Mouse (Mus musculus) stomach, adult 2 months (tissue): ENCODE data around the gene 4931428F04Rik. TPM values are rescaled to one million over a fixed set of nuclear protein-coding genes. Genes with fewer than 3 reads are reported as not detected.

Experiments
- polyA plus RNA-seq: library from polyadenylated mRNA; depleted of rRNA; stranded (reverse); fragments of >200 nt; gene quantifications from 2 replicates; pipeline ENCODE4 v1.2.3, GENCODE M21; 2012; rRNA removed

The 4931428F04Rik gene
- 2.8 and 3.0 TPM in 2 replicates for polyA plus RNA-seq

DNA sequence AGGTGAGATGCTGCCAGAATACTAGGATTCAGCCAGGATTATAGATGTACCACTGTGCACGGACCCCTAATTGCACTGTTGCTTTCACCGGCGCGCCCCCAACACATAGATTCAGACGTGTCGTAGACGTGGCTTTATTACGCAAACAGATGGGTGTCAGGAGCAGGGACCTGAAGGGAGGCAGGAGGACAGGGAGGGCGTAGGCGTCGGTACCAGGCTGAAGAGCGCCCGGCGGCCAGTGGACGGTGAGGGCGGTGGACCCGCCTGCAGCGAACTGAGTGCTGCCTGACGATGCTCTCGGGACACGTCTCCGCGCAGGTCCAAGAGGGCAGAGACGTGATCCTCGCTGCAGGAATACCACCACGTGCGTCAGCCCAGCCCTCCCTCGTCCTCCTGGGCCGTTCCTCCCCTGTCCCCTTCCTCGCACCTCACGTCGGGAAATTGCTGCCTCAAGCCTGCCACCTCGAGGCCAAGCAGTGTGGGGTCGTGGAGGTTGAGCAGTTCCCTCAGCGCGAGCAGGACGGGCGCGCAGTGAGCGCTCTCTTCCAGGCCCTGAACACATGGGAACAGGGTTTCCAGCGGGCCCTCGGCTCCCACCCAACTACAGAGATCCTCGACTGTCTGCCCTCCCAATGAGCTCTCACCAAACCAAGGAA is at the start of gene 4931428F04Rik:
TSS of gene 4931428F04Rik (minus strand) at position 60 of the 656 bp plus-strand sequence.

DNA sequence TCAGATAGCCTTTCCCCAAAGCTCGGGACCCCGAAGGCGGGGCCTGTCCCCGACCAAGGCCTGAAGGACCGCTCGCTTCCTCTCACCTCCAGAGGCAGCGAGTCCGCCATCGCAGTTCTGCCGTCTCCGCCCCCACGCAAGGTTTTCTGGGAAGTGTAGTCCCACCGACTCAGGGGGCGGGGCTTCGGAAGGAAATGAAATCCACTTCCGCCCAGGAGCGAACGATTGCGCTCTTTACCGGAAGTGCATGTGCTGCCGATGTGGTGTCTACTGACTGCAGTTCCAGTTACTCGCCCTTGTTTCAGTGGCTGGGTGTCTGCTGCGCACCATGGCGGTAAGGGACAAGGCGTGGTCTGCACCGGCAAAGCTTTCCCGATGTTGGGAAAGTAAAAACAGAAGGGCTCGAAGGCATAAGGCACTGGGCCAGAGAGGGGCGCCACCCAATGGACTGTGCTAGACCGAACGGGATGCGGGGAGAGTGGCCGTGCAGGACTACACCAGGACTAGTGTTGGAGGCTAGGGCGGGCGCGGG is 36.5 kb upstream of the 4931428F04Rik start, which contains the start of the genes Lrrc29 and Tmem208:
TSS of gene Lrrc29 (minus strand) at position 138 of the 532 bp plus-strand sequence.
TSS of gene Tmem208 (plus strand) at position 214 of the 532 bp plus-strand sequence.

DNA sequence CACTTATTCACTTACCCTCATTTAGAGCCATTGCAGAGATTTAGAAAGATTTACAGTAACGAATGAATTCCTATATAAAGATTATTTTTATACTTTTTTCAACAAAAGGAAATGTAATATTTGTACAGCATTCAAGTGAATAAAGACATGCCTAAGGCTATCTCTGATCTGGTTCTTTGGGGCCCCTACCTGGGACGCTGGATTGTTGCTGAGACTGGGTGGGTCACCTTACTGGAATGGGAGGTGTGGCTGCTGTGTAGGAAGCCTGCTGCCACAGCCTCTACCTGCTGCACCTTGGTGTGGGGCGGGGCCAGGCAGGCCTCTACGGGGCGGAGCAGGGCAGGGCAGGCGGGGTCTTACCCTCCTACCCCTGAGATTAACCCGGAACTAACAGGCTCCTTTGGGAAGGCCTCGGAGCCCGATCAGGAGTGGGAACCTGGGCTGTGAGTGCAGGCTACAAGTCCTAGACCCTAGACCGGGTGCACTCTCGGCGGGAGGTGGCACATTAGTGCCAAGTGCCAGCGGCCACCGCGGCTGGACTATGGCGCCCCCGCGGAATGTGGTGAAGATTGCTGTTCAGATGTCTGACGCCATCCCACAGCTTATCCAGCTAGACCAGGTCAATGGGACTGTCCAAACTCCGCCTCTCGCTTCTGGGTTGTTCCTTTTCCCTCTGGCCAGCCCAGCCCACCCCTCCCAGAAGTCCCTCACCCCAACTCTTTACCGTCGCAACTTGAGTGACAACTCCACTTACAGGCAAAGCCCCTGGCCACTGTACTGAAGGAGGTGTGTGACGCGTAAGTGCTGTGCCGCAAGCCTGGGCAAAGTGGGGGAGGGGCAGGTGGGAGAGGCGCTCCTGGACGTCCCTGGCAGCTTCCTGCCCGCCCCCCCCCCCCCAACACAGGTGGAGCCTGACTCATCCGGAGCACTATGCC is 15.8 kb upstream of the 4931428F04Rik start, which contains the start of gene Elmo3:
TSS of gene Elmo3 (plus strand) at position 391 of the 935 bp plus-strand sequence.

DNA sequence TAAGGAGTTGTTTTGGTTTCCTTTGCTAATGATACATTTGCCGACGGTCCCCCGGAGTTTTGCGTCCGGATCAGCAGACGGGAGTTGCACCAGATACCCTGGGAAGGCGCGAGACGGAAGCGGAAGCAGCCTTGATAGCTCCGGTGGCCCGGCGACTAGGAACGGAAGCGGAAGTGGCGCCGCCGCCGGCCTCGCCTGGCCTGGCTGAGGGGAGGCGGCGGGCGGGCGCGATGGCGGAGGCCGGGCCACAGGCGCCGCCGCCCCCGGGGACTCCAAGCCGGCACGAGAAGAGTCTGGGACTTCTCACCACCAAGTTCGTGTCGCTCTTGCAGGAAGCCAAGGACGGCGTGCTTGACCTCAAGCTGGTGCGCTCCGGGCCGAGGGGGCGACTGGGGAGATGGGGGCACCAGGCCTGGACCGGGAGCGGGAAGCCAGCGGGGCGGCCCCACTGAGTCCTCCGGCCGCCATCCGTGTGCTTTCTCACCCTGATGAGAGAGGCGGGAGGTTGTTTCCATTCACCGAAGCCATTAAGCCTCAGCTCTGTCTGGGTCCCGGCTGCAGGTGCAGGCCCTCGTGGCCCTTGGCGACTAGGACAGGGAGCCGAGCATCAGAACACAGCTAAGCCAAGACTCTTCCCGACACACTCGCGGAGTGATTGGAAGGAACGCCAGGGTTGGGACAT is 8.0 kb upstream of the 4931428F04Rik start, which contains the start of gene E2f4:
TSS of gene E2f4 (plus strand) at position 153 of the 682 bp plus-strand sequence.

DNA sequence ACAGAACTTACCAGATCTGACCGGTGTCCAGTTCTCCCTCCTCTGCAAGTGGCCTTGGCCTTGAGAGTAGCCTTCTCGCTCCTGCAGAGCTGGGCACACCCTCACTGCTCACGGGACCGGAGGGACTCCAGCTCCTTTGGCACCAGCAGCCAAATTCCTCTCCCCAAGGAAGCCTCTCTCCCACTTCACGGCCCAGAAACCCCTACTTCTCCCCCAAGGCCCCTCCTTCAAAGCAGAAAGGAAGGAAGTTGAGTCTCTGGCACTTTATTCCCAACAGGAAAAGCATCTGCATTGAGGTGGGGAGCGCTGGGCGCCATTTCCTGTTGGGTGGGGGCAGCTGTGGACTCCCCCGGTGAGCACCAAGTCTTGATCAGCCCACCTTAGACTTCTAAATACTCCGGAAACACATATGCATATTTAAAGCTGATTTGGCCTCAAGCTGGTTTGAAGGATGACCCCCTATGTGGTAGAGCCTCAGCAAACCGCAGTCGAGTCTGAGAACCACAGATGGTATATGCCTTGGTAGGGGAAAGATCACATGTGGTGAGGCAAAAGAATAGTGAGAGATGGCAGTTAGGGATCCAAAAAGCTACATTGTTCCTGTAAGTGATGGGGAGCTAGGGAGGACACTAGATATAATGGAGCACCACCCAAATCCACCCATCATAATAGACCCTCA is 6.4 kb upstream of the 4931428F04Rik start, which contains the start of gene Exoc3l:
TSS of gene Exoc3l (minus strand) at position 207 of the 679 bp plus-strand sequence.

DNA sequence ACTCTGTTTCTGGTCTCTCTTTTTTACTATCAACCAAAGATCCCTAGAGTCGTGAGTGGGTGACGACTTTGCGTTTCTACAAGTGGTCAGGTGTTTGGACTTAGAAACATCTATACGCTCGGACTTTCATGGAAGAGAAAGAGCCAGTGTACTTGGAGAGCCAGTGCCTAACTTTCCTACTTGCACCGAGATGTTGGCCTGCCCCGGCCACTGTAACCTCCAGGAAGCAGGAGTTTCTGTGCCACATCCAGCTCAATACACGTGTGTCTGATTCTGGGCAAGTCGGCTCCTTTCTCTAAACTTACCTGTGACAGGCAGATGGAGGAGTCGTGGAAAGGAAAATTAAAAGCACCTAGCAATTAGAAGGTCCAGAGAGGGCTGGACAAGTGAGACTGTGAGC is 13.8 kb downstream of the 4931428F04Rik start, which contains the start of gene Nol3:
TSS of gene Nol3 (plus strand) at position 301 of the 400 bp plus-strand sequence.

DNA sequence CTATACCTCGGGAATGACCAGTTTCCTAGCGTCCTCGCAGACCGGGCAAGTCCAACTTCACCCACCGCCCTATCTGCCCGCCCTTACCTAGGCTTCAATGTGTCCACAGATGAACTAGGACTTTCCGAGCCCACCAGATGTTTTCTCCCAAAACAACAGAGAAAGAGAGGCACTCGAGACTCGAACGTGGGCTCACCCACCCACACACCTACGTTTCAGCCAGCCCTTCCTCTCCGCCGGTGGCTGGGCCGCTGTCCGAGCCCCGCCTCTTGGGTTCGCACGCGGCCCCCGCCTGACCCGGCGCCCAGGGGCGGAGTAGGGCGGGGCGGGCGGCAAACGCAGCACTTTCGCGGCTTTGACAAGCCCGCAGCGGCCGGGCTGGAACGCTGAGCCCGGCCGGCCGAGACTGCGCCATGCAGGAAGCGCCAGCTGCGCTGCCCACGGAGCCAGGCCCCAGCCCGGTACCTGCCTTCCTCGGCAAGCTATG is 20.2 kb downstream of the 4931428F04Rik start, which contains the start of gene Hsf4:
TSS of gene Hsf4 (plus strand) at position 341 of the 487 bp plus-strand sequence.

DNA sequence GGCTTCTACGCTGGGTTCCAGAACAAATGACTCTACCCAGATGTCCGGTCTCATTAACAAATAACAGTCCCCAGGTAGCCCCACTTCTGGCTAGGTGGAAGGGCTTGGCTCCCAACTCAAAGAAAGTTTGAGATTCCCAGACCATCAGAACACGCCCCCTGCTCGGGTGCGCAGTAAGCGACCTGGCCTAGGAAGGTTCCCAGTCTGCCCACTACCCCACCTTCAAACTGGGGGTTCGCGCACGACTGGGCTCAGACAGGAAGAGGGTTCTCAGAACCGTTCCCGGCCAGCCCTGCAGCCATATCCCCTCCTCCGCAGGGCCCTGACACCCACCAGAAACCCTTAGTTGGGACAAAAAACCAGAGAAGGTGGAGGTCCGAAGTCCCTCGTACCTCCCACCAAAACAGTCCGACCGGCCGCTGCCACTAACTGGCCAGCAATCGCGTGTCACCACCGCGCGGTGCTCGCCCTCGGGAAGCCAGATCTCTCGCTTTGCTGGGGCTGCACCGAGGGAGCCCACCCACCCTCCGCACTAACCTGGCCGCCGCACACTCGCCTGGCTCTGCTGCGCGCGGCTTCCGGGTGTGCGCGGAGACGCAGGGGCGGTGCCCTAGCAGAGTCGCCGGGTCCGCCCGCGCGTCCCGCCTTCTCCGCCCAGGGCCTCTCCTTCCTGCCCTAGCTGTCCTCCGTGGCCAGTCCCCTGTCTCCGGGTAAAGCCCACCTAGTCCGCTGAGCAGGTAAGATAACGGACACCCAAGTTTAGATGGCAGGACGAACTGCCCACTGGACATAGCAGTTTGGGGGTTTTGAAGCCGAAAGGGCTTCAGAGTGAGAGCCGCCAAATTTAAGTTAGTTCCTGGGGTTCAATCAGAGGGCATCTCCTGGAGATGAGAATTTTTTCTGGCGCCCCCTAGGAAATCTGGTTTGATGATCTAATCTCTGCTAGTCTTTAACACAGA is 25.4 kb downstream of the 4931428F04Rik start, which contains the start of the genes Tradd and Fbxl8:
TSS of gene Tradd (minus strand) at position 586 of the 959 bp plus-strand sequence.
TSS of gene Fbxl8 (plus strand) at position 625 of the 959 bp plus-strand sequence.

DNA sequence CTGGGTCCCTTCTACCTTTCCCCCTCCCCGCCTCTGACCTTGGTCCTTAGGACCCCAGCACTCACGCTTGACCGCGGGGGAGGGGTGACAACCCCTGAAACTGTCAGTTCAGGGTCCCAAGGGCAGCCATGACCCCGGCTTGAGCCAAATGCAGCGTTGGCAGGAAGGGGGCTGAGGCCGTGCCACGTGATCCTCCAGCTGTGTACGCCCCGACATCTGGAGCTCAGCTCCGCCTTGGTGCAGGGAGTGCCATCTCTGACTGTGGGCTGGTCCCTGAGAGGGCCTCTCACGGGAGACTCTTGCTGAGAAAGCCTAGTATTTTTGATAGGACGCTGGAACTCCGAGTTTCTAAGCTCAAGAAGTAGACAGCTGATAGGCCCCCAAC is 34.7 kb downstream of the 4931428F04Rik start, which contains the start of gene B3gnt9:
TSS of gene B3gnt9 (minus strand) at position 188 of the 385 bp plus-strand sequence.

Other genes starting within 250 kb of the 4931428F04Rik start
- gene Ces3a, start 241.3 kb downstream of the 4931428F04Rik start, polyA plus RNA-seq, result 0.31 and 0.63 TPM in 2 replicates
- not detected in 2 replicates for gene Ces3b, start 206.1 kb downstream of the 4931428F04Rik start, polyA plus RNA-seq
- not detected in 2 replicates for gene Ces4a, start 158.1 kb downstream of the 4931428F04Rik start, polyA plus RNA-seq
- gene Cbfb, start 119.2 kb downstream of the 4931428F04Rik start, polyA plus RNA-seq, result 2.1 and 2.3 TPM in 2 replicates
- 13.5 and 13.8 TPM in 2 replicates for gene D230025D16Rik, start 64.7 kb downstream of the 4931428F04Rik start, polyA plus RNA-seq
- gene B3gnt9, start 34.7 kb downstream of the 4931428F04Rik start, polyA plus RNA-seq, result 6.5 and 27.1 TPM in 2 replicates
- 19.5 and 27.4 TPM in 2 replicates for gene Tradd, start 25.3 kb downstream of the 4931428F04Rik start, polyA plus RNA-seq
- 7.8 and 13.6 TPM in 2 replicates for gene Fbxl8, start 25.2 kb downstream of the 4931428F04Rik start, polyA plus RNA-seq
- 2.3 and 3.6 TPM in 2 replicates for gene Hsf4, start 20.1 kb downstream of the 4931428F04Rik start, polyA plus RNA-seq
- 2.9 and 4.1 TPM in 2 replicates for gene Nol3, start 13.7 kb downstream of the 4931428F04Rik start, polyA plus RNA-seq
- 2.9 and 3.6 TPM in 2 replicates for gene Exoc3l, start 6.2 kb upstream of the 4931428F04Rik start, polyA plus RNA-seq
- 75.3 and 82.4 TPM in 2 replicates for gene E2f4, start 7.8 kb upstream of the 4931428F04Rik start, polyA plus RNA-seq
- 24.7 and 28.1 TPM in 2 replicates for gene Elmo3, start 15.7 kb upstream of the 4931428F04Rik start, polyA plus RNA-seq
- 3.6 and 4.0 TPM in 2 replicates for gene Lrrc29, start 36.4 kb upstream of the 4931428F04Rik start, polyA plus RNA-seq
- 73.4 and 87.5 TPM in 2 replicates for gene Tmem208, start 36.5 kb upstream of the 4931428F04Rik start, polyA plus RNA-seq
- gene Fhod1, start 58.1 kb upstream of the 4931428F04Rik start, polyA plus RNA-seq, result 8.3 and 11.0 TPM in 2 replicates
- 1.0 and 1.3 TPM in 2 replicates for gene Slc9a5, start 59.0 kb upstream of the 4931428F04Rik start, polyA plus RNA-seq
- gene Plekhg4, start 83.4 kb upstream of the 4931428F04Rik start, polyA plus RNA-seq, result 0.08 and 0.11 TPM in 2 replicates
- not detected in 2 replicates for gene Kctd19, start 123.6 kb upstream of the 4931428F04Rik start, polyA plus RNA-seq
- gene Lrrc36, start 123.7 kb upstream of the 4931428F04Rik start, polyA plus RNA-seq, result 0.18 and 0.28 TPM in 2 replicates
- gene Tppp3, start 181.7 kb upstream of the 4931428F04Rik start, polyA plus RNA-seq, result 112 and 143 TPM in 2 replicates
- gene Zdhhc1, start 207.0 kb upstream of the 4931428F04Rik start, polyA plus RNA-seq, result 35.4 and 36.1 TPM in 2 replicates
- 3.3 and 3.7 TPM in 2 replicates for gene Hsd11b2, start 228.9 kb upstream of the 4931428F04Rik start, polyA plus RNA-seq